Mouse (Mus musculus) liver, adult 2 months (tissue): ENCODE measurements around the gene Pdcl3.

ENCODE experiments used
- CTCF ChIP-seq: fragments of 200-500 bp; IDR thresholded peaks from 2 replicates; pipeline ENCODE4 v1.5.1; 2011; ENCODE audit warnings: low read depth, low read length, control low read depth
- POLR2A ChIP-seq: fragments of 200-500 bp; IDR thresholded peaks from 2 replicates; pipeline ENCODE4 v1.6.1; 2011; ENCODE audit warnings: low read length, control low read depth; ENCODE audit not compliant: insufficient read depth; ENCODE audit errors: extremely low read depth

GRCm38 (mm10) chr1:39035817-39036216, 50.4 kb downstream of the Pdcl3 start:
- no peak for TF ChIP-seq POLR2A
- TF ChIP-seq CTCF = no peak
